ENCODE assay signal across 20 mouse cellular contexts in genomic region chr13:9949091-9949490, GRCm38 (mm10).
A peak's percentile ranks its signal among the peaks of the same experiment; 100 is the strongest.
DNase-seq lines count a peak whose midpoint lies in the region; ATAC-seq lines count a peak whose summit lies in the region.
"Had no signal": no experiment of that assay in that cellular context is flagged by ENCODE, and none has a peak within 500 bp of the region (broad histone marks: within the 10 kb centered on the region; RNA-seq: fewer than 3 reads in every experiment).

No protein-coding gene starts in this region.

- ATAC-seq in frontal cortex, adult (ENCODE audit: low TSS enrichment): peak; percentile 39
- ATAC-seq in inflammation-experienced regulatory T-cells, adult 6 months: no peak
- ATAC-seq: liver, embryonic 12.5 days; liver, postnatal 0 days had no signal

- no peak for DNase-seq in frontal cortex, postnatal 25 days (ENCODE audit: low spot score in 2 of 2)
- peak; percentile 27 to 57 for DNase-seq in right cerebral cortex, postnatal 10 days (ENCODE audit: low spot score in 2 of 2)
- no peak for DNase-seq in right cerebral cortex, postnatal 25 days
- peak; percentile 14 to 40 for DNase-seq in layer of hippocampus, adult 8-10 months (ENCODE audit: low spot score in 2 of 2)
- DNase-seq in layer of hippocampus, postnatal 36 days: peak; percentile 30 to 38
- DNase-seq in thymus, postnatal 14 days: no peak
- DNase-seq: adrenal gland, postnatal 25 days; cerebellum, adult 18-20 months; cerebellum, postnatal 14 days; gastrocnemius, postnatal 14 days; heart, postnatal 14 days; kidney, adult 18-20 months; kidney, postnatal 25 days; liver, postnatal 0 days; lung, postnatal 36 days; midbrain, embryonic 14.5 days; thymus, postnatal 25 days had no signal

Comparison
In these comparisons a context has a peak if more than half of its experiments do, and no peak if none do; other contexts are left out.
1. DNase-seq: peak in right cerebral cortex, postnatal 10 days (2 of 2), layer of hippocampus, adult 8-10 months (2 of 2) and layer of hippocampus, postnatal 36 days (2 of 2); none in frontal cortex, postnatal 25 days (0 of 2), right cerebral cortex, postnatal 25 days (single experiment) and thymus, postnatal 14 days (single experiment).